Mouse (Mus musculus) neural tube, embryonic 11.5 days (tissue): ENCODE results near the gene Ankrd52. TPM values are rescaled to one million over a fixed set of nuclear protein-coding genes. Genes with fewer than 3 reads are reported as not detected.

Experiments
- ATAC-seq: fragments of 200-750 bp; cut with Nextera tagmentation; 2 replicates; pipeline ENCODE4 v1.8.0; 2017; ENCODE audit warnings: moderate number of reproducible peaks, mild to moderate bottlenecking, moderate TSS enrichment, moderate library complexity; ENCODE audit not compliant: insufficient read depth, low FRiP score, low TSS enrichment
- DNase-seq: peaks from one replicate; pipeline ENCODE4 v3.0.0-alpha.2; 2015; ENCODE audit warnings: low spot score
- H3K27ac ChIP-seq: fragments of 300-500 bp; sonication (generic); 2 replicates; pipeline ENCODE4 v1.5.1; 2014; ENCODE audit warnings: low read depth, mild to moderate bottlenecking, low read length
- H3K27me3 ChIP-seq: fragments of 300-500 bp; sonication (generic); 2 replicates; pipeline ENCODE4 v1.6.1; 2014; ENCODE audit warnings: mild to moderate bottlenecking, low read length, mixed read lengths; ENCODE audit not compliant: control insufficient read depth, insufficient read depth
- H3K36me3 ChIP-seq: fragments of 300-500 bp; sonication (generic); 2 replicates; pipeline ENCODE4 v1.6.1; 2014; ENCODE audit warnings: mild to moderate bottlenecking, low read length, moderate library complexity, mixed read lengths; ENCODE audit not compliant: control insufficient read depth, insufficient read depth
- H3K4me1 ChIP-seq: fragments of 300-500 bp; sonication (generic); 2 replicates; pipeline ENCODE4 v1.6.1; 2014; ENCODE audit warnings: low read length, mixed read lengths; ENCODE audit not compliant: control insufficient read depth, insufficient read depth
- H3K4me2 ChIP-seq: fragments of 300-500 bp; sonication (generic); 2 replicates; pipeline ENCODE4 v1.6.1; 2014; ENCODE audit warnings: low read depth, mild to moderate bottlenecking, moderate library complexity
- H3K4me3 ChIP-seq: fragments of 300-500 bp; sonication (generic); 2 replicates; pipeline ENCODE4 v1.5.1; 2014; ENCODE audit warnings: low read depth, low read length
- H3K9ac ChIP-seq: fragments of 300-500 bp; sonication (generic); 2 replicates; pipeline ENCODE4 v1.6.1; 2014; ENCODE audit warnings: mild to moderate bottlenecking, low read length
- H3K9me3 ChIP-seq: fragments of 300-500 bp; sonication (generic); 2 replicates; pipeline ENCODE4 v1.6.1; 2016; ENCODE audit warnings: low read length; ENCODE audit not compliant: control insufficient read depth
- WGBS: fragments of 180-500 bp; shearing (Covaris S2); extraction: QIAGEN DNeasy Blood & Tissue Kit; methylation state at CpG from one replicate; pipeline ENCODE4 v1.1.7; 2014; 5-methylcytosine and 5-hydroxymethylcytosine counted together
- polyA plus RNA-seq: library from polyadenylated mRNA; unstranded; fragments of >200 nt; fragmentation: Nextera tagmentation; extraction: Ambion mirVana; gene quantifications from 2 replicates; pipeline ENCODE4 v1.2.1, GENCODE M21; 2014

Gene Ankrd52
- polyA plus RNA-seq, 1 experiment from 2014 or later = 9.5 TPM

- Histone ChIP-seq H3K9ac (no peak overlapping the region), H3K4me1 (peaks cover 10% of the 10 kb centered on the region), H3K36me3 (peaks cover 6% of the 10 kb centered on the region), H3K27me3 (no peaks in the 10 kb centered on the region), H3K9me3 (no peaks in the 10 kb centered on the region), H3K27ac (no peak overlapping the region), H3K4me2 (no peak overlapping the region), H3K4me3 (no peak overlapping the region)
- ATAC-seq (no peak), DNase-seq (no peak)
- WGBS = 77% methylated on average over 6 of the region's 6 CpGs
Measured at GRCm38 (mm10) chr10:128374393-128374792, 2.5 kb upstream of the Ankrd52 start.

DNA sequence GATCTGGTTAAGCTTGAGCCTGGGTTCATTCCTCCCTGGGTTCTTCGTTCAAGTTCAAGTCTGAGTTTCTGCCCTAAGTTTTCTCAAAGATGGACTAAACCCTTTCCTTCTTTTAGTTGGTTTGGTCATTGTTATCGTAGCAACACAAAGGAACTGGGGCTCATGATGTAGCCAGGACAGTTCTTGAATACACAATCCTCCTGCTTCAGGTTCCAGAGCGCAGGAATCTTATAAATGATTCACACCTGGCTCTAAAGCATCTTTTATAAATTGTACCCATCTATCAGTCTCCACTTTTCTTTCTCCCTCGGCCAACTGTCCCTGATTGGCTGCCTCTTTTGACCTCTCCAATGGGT, 838 bp upstream of the Ankrd52 start:
- H3K27me3 ChIP-seq = no peaks in the 10 kb centered on the region
- ATAC-seq (no peak), DNase-seq (no peak)
- no peaks in the 10 kb centered on the region for H3K9me3 ChIP-seq
- H3K9ac ChIP-seq = peak overlapping the region; percentile 98
- H3K27ac ChIP-seq = peak overlapping the region; percentile 90; the same call in 1 of the 2 replicates
- peaks cover 10% of the 10 kb centered on the region for H3K4me1 ChIP-seq
- H3K36me3 ChIP-seq = peaks cover 11% of the 10 kb centered on the region
- 46% methylated on average over 4 of the region's 4 CpGs for WGBS
- peak overlapping the region; percentile 79 for H3K4me2 ChIP-seq
- peak overlapping the region; percentile 99 for H3K4me3 ChIP-seq

DNA sequence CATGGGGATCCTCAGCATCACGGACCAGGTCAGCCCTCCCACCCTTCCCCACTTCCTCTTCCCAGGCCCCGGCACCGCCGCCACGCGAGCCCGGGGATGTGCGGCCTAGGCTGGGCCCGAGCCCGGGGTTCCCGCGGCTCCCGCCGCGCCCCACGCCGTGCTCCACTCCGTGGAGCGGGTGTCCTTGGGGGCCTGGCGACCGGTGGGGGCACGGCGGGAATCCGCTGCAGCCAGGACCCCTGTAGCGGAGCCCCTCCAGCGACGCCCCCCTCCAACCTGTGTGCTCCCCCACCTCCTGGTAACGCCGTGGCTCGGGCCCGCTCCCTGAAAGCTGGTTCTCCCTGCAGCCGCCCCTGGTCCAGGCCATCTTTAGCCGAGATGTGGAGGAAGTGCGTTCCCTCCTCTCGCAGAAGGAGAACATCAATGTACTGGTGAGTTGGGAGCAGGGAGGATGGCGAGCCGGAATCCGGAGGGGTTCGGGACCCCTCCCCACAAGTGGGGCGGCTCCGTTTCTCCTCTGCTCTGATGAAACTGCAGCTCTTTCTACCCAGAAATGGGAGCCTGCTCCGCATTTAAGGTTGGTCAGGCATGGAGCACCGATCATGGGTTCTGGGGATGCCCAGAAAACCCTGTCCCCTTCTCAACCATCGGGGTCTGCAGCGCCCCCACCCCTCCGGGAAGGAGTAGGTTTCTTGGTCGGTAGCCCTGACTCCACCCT, 466 bp downstream of the Ankrd52 start:
- Histone ChIP-seq H3K36me3 (peaks cover 21% of the 10 kb centered on the region), H3K4me3 (peak overlapping the region; percentile 99), H3K27me3 (no peaks in the 10 kb centered on the region), H3K4me1 (peaks cover 10% of the 10 kb centered on the region), H3K27ac (peak overlapping the region; percentile 90), H3K9me3 (no peaks in the 10 kb centered on the region), H3K4me2 (peak overlapping the region; percentile 79), H3K9ac (peak overlapping the region; percentile 98)
- WGBS = under 1% methylated on average over 46 of the region's 47 CpGs
- ATAC-seq (peak; percentile 84), DNase-seq (peak; percentile 74)

- peaks cover 10% of the 10 kb centered on the region for H3K4me1 ChIP-seq
- H3K4me2 ChIP-seq = peak overlapping the region; percentile 79
- H3K4me3 ChIP-seq = peak overlapping the region; percentile 99
- no peaks in the 10 kb centered on the region for H3K9me3 ChIP-seq
- no peaks in the 10 kb centered on the region for H3K27me3 ChIP-seq
- DNase-seq (no peak), ATAC-seq (no peak)
- H3K9ac ChIP-seq = peak overlapping the region; percentile 98
- WGBS = 59% methylated on average over 14 of the region's 14 CpGs
- H3K36me3 ChIP-seq = peaks cover 27% of the 10 kb centered on the region
- no peak overlapping the region for H3K27ac ChIP-seq
Measured at GRCm38 (mm10) chr10:128377940-128378448, 1.1 kb downstream of the Ankrd52 start.

DNA sequence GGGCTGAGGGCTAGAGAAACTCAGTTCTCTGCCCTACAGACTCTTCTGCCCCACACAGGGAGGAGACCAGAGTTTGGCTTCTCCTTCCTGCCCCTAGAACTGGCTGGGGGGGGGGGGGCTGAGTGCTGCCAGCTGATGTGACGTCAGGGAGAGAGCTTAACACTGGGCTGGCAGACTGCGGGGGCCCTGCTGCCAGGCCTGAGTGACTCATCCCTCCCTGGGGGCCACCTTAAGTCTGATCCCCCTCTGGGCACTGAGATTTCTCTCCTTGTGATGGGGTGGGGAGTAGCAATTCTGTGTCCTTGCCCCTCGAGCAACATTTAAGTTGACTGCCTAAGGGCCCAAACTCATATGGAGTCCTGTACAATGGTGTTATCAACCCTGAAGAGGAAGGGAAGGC, 1.5 kb downstream of the Ankrd52 start:
- ATAC-seq (no peak), DNase-seq (no peak)
- Histone ChIP-seq H3K4me3 (peak overlapping the region; percentile 99), H3K36me3 (peaks cover 30% of the 10 kb centered on the region), H3K4me1 (peaks cover 10% of the 10 kb centered on the region), H3K4me2 (peak overlapping the region; percentile 79), H3K9me3 (no peaks in the 10 kb centered on the region), H3K27ac (no peak overlapping the region), H3K27me3 (no peaks in the 10 kb centered on the region), H3K9ac (no peak overlapping the region)
- WGBS = 70% methylated on average over 3 of the region's 3 CpGs

DNA sequence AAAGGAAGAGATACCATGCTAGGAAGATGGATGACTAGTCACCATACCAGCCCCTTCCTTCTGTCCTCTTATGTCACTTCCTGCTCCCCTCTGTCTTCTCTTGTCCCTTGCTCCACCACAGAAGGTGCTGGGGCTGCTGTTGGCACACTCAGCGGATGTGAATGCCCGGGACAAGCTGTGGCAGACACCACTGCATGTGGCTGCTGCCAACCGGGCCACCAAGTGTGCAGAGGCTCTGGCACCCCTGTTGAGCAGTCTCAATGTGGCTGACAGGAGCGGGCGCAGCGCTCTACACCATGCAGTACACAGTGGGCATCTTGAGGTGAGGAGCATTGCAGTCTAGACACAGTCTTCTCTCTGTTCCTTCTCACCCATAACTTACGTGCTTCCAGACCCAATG, 2.3 kb downstream of the Ankrd52 start:
- Histone ChIP-seq H3K36me3 (peaks cover 33% of the 10 kb centered on the region), H3K27me3 (no peaks in the 10 kb centered on the region), H3K9ac (no peak overlapping the region), H3K4me1 (peaks cover 10% of the 10 kb centered on the region), H3K27ac (no peak overlapping the region), H3K4me2 (no peak overlapping the region), H3K9me3 (no peaks in the 10 kb centered on the region), H3K4me3 (no peak overlapping the region; the same call in 1 of the 2 replicates)
- WGBS = 99% methylated on average over 7 of the region's 7 CpGs
- DNase-seq = no peak
- no peak for ATAC-seq

DNA sequence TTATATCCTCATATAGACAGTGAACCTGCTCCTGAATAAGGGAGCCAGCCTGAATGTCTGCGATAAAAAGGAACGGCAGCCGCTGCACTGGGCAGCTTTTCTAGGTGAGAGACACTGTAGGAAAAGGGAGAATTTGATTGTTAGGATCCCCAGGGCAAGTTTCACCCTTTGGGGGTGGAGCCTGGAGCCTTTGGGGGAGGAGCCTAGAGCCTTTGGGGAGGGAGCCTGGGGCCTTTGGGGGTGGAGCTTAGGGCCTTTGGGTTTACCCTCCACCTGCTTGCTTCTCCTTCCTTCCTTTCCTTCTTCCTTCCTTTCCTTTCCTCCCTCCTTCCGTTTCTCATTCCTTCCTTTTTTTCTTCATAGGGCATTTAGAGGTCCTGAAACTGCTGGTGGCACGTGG, 3.6 kb downstream of the Ankrd52 start:
- Histone ChIP-seq H3K4me1 (peaks cover 10% of the 10 kb centered on the region), H3K4me3 (no peak overlapping the region), H3K9me3 (no peaks in the 10 kb centered on the region), H3K4me2 (no peak overlapping the region), H3K27me3 (no peaks in the 10 kb centered on the region), H3K36me3 (peaks cover 33% of the 10 kb centered on the region), H3K27ac (no peak overlapping the region), H3K9ac (no peak overlapping the region)
- WGBS = 86% methylated on average over 5 of the region's 5 CpGs
- DNase-seq (no peak), ATAC-seq (no peak)

- Histone ChIP-seq H3K27me3 (no peaks in the 10 kb centered on the region), H3K4me3 (no peak overlapping the region), H3K9me3 (no peaks in the 10 kb centered on the region), H3K9ac (no peak overlapping the region), H3K4me2 (no peak overlapping the region), H3K36me3 (peaks cover 45% of the 10 kb centered on the region), H3K27ac (no peak overlapping the region), H3K4me1 (peaks cover 10% of the 10 kb centered on the region)
- 92% methylated on average over 8 of the region's 8 CpGs for WGBS
- ATAC-seq (no peak), DNase-seq (no peak)
Measured at GRCm38 (mm10) chr10:128382482-128382881, 5.6 kb downstream of the Ankrd52 start.

DNA sequence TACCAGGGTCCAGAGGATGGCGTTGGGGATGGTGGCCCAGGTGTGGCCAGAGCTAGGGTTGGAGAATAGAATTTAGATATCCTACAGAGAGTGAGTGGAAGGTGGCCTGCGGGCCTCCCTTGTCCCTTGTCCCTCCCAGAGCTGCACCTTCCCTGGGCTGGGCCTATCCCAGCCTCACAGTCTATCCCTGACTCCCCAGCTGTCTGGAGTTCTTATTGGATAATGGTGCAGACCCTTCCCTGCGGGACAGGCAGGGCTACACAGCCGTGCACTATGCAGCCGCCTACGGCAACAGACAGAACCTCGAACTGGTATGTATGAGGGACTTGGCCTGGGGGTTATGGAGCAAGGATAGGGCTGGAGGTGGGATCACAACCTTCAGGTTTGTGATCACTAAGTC, 9.0 kb downstream of the Ankrd52 start:
- Histone ChIP-seq H3K9me3 (no peaks in the 10 kb centered on the region), H3K36me3 (peaks cover 60% of the 10 kb centered on the region), H3K4me3 (no peak overlapping the region), H3K27me3 (no peaks in the 10 kb centered on the region), H3K4me1 (no peaks in the 10 kb centered on the region), H3K4me2 (no peak overlapping the region), H3K27ac (no peak overlapping the region), H3K9ac (no peak overlapping the region)
- ATAC-seq = 0 out of 2 replicates have a peak, but pooled peaks have one; percentile 27
- DNase-seq = no peak
- WGBS = 94% methylated on average over 7 of the region's 7 CpGs
